Mouse (Mus musculus): ENCODE results near the gene Ifna7.

DNA sequence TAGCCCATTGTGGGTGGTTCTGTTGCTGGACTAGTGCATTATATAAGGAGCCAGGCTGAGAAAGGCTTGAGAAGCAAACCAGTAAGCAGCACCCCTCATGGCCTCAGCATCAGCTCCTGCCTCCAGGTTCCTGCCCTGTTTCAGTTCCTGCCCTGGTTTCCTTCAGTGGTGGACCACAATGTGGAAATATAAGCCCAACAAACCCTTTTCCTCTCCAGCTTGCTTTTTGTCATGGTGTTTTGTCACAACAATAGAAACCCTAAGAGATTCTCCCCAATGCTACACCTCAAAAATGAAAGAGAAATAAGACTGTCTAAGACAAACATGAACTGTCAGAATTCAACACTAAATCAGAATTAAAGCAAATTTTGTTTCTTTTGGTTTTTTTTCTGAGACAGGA is 43.2 kb downstream of the Ifna7 start:
- no peak for TF ChIP-seq CTCF (IDR thresholded peaks at IDR 0.05; ENCODE audit: borderline replicate concordance, insufficient read depth, low read length)
- no peak for TF ChIP-seq POLR2A (IDR thresholded peaks at IDR 0.05; ENCODE audit: low read depth, low read length)
